Mouse (Mus musculus): Measurements from ENCODE around the gene Slc38a10. TPM values are rescaled to one million over a fixed set of nuclear protein-coding genes. Genes with fewer than 3 reads are reported as not detected.

Gene Slc38a10
- total and polyA plus RNA-seq, 2 experiments from 2014 or later = 65.9 to 139 TPM

- TF ChIP-seq CTCF (IDR thresholded peaks at IDR 0.05; ENCODE audit: low read depth) (no peak), EP300 (IDR thresholded peaks at IDR 0.05; ENCODE audit: low read depth) (peak; percentile 57)
- peak; percentile 90 for ATAC-seq (ENCODE audit: insufficient read depth, low read depth)
- DNase-seq (ENCODE audit: low spot score) = peak; percentile 97
- no peaks in the 10 kb centered on the region for H3K36me3 ChIP-seq (replicated peaks; ENCODE audit: control insufficient read depth, insufficient read depth, low read length)
- no peaks in the 10 kb centered on the region for H3K27me3 ChIP-seq (ENCODE audit: control insufficient read depth, insufficient read depth, low read length)
- H3K27ac ChIP-seq (ENCODE audit: low read depth) = peak overlapping the region; percentile 94
- H3K9me3 ChIP-seq (replicated peaks; ENCODE audit: control insufficient read depth, low read length) = no peaks in the 10 kb centered on the region
- peak overlapping the region; percentile 85 for H3K9ac ChIP-seq (replicated peaks; ENCODE audit: low read depth, low read length)
- peak overlapping the region; percentile 76 for H3K4me2 ChIP-seq (ENCODE audit: low read depth, low read length)
- peak overlapping the region; percentile 77 for H3K4me3 ChIP-seq (ENCODE audit: low read depth, low read length)
- H3K4me1 ChIP-seq (ENCODE audit: control insufficient read depth, insufficient read depth) = peaks cover 17% of the 10 kb centered on the region
- under 1% methylated on average over 57 of the region's 68 CpGs for WGBS
Measured at GRCm38 (mm10) chr11:120189459-120190312, 38.5 kb upstream of the Slc38a10 start.

- peak overlapping the region; percentile 85 for H3K9ac ChIP-seq (replicated peaks; ENCODE audit: low read depth, low read length)
- WGBS = under 1% methylated on average over 39 of the region's 41 CpGs
- TF ChIP-seq EP300 (IDR thresholded peaks at IDR 0.05; ENCODE audit: low read depth) = 0 out of 2 replicates have a peak, but pooled peaks have one; percentile 0
- no peak for TF ChIP-seq CTCF (IDR thresholded peaks at IDR 0.05; ENCODE audit: low read depth)
- peak overlapping the region; percentile 94 for H3K27ac ChIP-seq (ENCODE audit: low read depth)
- DNase-seq (ENCODE audit: low spot score) (peak; percentile 76), ATAC-seq (ENCODE audit: insufficient read depth, low read depth) (no peak; the same call in 1 of the 2 replicates)
- peak overlapping the region; percentile 77 for H3K4me3 ChIP-seq (ENCODE audit: low read depth, low read length)
- no peaks in the 10 kb centered on the region for H3K9me3 ChIP-seq (replicated peaks; ENCODE audit: control insufficient read depth, low read length)
- no peaks in the 10 kb centered on the region for H3K27me3 ChIP-seq (ENCODE audit: control insufficient read depth, insufficient read depth, low read length)
- no peaks in the 10 kb centered on the region for H3K36me3 ChIP-seq (replicated peaks; ENCODE audit: control insufficient read depth, insufficient read depth, low read length)
- peaks cover 26% of the 10 kb centered on the region for H3K4me1 ChIP-seq (ENCODE audit: control insufficient read depth, insufficient read depth)
- peak overlapping the region; percentile 76 for H3K4me2 ChIP-seq (ENCODE audit: low read depth, low read length)
Measured at GRCm38 (mm10) chr11:120188481-120189441, 37.6 kb upstream of the Slc38a10 start.

- ATAC-seq (ENCODE audit: insufficient read depth, low read depth) = no peak
- Histone ChIP-seq H3K4me2 (ENCODE audit: low read depth, low read length) (peak overlapping the region; percentile 76), H3K9ac (replicated peaks; ENCODE audit: low read depth, low read length) (peak overlapping the region; percentile 85), H3K36me3 (replicated peaks; ENCODE audit: control insufficient read depth, insufficient read depth, low read length) (no peaks in the 10 kb centered on the region), H3K4me1 (ENCODE audit: control insufficient read depth, insufficient read depth) (peaks cover 33% of the 10 kb centered on the region), H3K27me3 (ENCODE audit: control insufficient read depth, insufficient read depth, low read length) (no peaks in the 10 kb centered on the region), H3K27ac (ENCODE audit: low read depth) (peak overlapping the region; percentile 94), H3K4me3 (ENCODE audit: low read depth, low read length) (peak overlapping the region; percentile 77), H3K9me3 (replicated peaks; ENCODE audit: control insufficient read depth, low read length) (no peaks in the 10 kb centered on the region)
- no peak for DNase-seq (ENCODE audit: low spot score)
- TF ChIP-seq EP300 (IDR thresholded peaks at IDR 0.05; ENCODE audit: low read depth) (no peak), CTCF (IDR thresholded peaks at IDR 0.05; ENCODE audit: low read depth) (no peak)
- 2% methylated on average over 24 of the region's 24 CpGs for WGBS
Measured at GRCm38 (mm10) chr11:120188102-120188480, 36.9 kb upstream of the Slc38a10 start.

GRCm38 (mm10) chr11:120187236-120188101 lies 36.3 kb upstream of the Slc38a10 start:
- H3K4me1 ChIP-seq (ENCODE audit: control insufficient read depth, insufficient read depth) = peaks cover 37% of the 10 kb centered on the region
- DNase-seq (ENCODE audit: low spot score) = no peak

More at GRCm38 (mm10) chr11:120187236-120188101, 36.3 kb upstream of the Slc38a10 start:
- Histone ChIP-seq H3K9me3 (replicated peaks; ENCODE audit: control insufficient read depth, low read length) (no peaks in the 10 kb centered on the region), H3K27me3 (ENCODE audit: control insufficient read depth, insufficient read depth, low read length) (no peaks in the 10 kb centered on the region), H3K9ac (replicated peaks; ENCODE audit: low read depth, low read length) (peak overlapping the region; percentile 85), H3K27ac (ENCODE audit: low read depth) (peak overlapping the region; percentile 94), H3K4me2 (ENCODE audit: low read depth, low read length) (peak overlapping the region; percentile 76), H3K4me3 (ENCODE audit: low read depth, low read length) (peak overlapping the region; percentile 77), H3K36me3 (replicated peaks; ENCODE audit: control insufficient read depth, insufficient read depth, low read length) (no peaks in the 10 kb centered on the region)
- no peak for ATAC-seq (ENCODE audit: insufficient read depth, low read depth)
- 4% methylated on average over 43 of the region's 43 CpGs for WGBS
- TF ChIP-seq EP300 (IDR thresholded peaks at IDR 0.05; ENCODE audit: low read depth) (no peak), CTCF (IDR thresholded peaks at IDR 0.05; ENCODE audit: low read depth) (no peak)

Data from heart, postnatal 0 days (tissue).